Mouse (Mus musculus) gonadal fat pad, adult 2 months (tissue): ENCODE results near the gene Nxnl1. TPM values are rescaled to one million over a fixed set of nuclear protein-coding genes. Genes with fewer than 3 reads are reported as not detected.

Experiments
- DNase-seq: peaks from one replicate; pipeline ENCODE4 v3.0.0-alpha.2; 2012; ENCODE audit warnings: low read depth
- polyA plus RNA-seq: library from polyadenylated mRNA; depleted of rRNA; stranded (reverse); fragments of >200 nt; gene quantifications from 2 replicates; pipeline ENCODE4 v1.2.3, GENCODE M21; 2012

Nxnl1 gene
- polyA plus RNA-seq, 1 experiment: 0.53 TPM

GRCm38 (mm10) chr8:71580201-71580600 lies 13.8 kb upstream of the Nxnl1 start:
- DNase-seq: no peak

- DNase-seq: no peak
These were observed 13.1 kb upstream of the Nxnl1 start for GRCm38 (mm10) chr8:71579476-71579875.

GRCm38 (mm10) chr8:71579009-71579408 lies 12.6 kb upstream of the Nxnl1 start:
- no peak for DNase-seq

GRCm38 (mm10) chr8:71577856-71578387 lies 11.5 kb upstream of the Nxnl1 start:
- DNase-seq: no peak

GRCm38 (mm10) chr8:71575020-71575419 lies 8.6 kb upstream of the Nxnl1 start:
- no peak for DNase-seq

GRCm38 (mm10) chr8:71574426-71574825 lies 8.0 kb upstream of the Nxnl1 start:
- DNase-seq: no peak

DNA sequence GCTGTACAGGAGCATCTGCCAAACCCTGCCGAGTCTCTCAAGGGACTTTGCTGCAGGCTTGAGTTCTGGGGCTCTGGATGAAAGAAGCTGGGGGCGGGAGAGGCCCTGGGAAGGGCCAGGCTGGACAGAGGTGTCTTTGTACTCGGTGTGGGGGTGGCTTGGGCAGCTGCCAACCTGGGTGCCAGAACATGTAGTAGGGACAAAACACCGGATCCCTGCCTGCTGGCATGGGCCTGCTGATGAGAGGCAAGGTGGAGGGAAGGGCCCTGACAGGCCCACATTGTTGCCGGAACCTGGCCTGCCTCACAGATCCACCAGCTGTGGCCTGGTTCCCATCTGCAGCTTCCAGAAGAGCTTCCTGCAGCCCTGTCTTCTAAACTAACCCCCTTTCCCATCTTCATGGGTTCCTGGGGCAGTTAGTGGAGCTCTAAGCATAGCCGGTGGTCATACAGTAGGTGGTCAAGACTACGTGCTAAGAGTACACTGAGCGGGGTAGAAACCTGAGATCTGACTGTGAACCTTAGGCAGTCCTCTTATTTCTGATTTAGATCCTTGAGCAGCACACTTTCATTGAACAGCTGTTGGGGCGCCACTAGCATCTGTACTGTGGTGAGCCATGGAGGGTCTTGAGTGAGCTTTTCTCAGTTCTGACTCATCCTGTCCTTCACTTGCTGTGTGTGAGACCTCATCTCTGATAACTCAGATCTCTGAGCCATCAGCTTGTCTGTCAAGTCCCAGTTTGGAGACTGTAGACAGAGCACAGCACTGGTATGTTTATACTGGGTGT lies 6.6 kb upstream of the Nxnl1 start:
- peak; percentile 75 for DNase-seq

DNA sequence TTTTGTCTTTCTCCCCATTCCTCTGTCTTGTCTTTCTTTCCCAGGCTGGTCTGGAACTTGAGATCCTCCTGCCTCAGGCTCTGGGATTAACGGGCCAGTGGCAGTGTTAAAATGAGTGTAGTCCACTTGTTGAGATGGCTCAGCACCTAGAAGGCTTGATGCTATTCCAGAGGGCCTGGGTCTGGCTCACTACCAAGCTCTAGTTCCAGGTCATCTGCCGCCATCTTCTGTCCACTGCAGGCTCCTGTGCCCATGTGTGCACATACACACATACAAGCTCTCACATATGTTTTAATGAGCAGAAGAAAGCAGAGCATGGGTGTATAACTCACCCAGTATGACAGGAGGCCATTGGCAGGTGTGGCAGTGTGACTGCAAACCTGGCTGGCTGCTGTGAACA lies 5.7 kb upstream of the Nxnl1 start:
- no peak for DNase-seq

DNA sequence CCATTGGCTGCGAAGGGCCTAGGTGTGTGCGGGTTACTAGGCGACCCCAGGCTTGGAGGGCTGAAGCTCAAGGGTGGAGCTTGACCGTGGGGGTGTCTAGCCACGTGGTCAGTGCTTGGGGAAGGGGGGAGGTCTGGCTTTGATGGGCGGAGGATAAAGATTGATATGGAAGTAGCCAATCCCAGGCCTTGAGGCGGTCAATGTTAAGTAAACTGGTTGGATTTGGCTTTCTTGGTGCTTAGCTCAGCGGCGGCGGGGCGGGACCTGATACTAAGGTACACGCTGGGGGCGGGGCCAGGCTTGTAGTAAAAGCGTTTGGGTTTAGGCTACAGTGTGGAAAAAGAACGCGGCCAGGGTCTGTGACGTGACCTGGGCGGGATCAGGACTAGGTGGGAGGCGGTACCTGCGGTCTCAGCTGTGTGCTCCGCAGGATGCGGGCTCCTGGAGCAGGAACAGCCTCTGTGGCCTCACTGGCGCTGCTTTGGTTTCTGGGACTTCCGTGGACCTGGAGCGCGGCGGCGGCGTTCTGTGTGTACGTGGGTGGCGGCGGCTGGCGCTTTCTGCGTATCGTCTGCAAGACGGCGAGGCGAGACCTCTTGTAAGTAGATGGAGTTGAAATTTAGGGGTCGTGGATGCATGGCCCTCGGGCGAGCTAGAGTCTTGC lies 4.0 kb upstream of the Nxnl1 start:
- peak; percentile 82 for DNase-seq

DNA sequence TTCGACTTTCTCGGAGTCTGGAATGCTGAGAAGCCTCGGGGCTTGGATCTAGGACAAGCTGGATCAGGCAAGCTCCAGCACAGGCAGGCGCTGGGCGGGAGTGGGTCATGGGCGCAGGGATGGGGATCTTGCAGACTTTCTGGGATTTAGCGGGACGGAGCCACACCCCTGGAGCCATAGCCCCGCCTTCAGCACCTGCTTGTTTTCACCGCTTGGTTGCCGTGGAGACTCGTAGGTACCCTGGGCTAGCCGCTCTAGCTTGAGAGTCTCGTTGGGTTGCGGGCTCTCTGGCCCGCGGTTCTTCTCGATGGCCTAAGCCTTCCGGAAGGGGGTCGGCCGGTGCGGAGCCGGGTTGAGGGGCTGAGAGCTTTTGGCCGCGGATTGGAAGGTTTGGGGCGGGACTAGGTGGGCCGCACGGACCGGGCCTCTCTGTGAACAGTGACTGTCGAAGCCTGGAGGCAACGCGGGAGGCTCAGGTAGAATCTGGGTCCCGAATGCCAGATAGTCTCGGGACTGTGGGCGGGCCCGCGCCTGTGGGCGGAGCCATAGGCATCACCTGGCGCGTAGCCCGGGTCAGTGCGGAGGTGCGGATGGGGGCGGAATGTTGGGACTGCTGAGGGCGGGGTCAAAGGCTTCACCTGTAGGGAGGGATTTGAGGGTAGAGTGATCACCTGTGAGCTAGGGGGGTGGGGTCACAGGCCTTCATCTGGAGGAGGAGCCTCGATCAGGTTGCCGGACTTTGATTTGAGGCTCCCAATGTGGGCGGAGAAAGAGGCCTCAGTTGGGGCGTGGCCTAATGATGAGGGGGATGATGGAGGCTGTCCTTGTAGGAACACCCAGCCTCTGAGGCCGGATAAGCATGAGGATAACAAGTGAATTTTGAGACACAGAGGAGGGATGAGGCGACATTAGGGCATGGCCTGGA lies 3.2 kb upstream of the Nxnl1 start:
- DNase-seq: peak; percentile 92

DNA sequence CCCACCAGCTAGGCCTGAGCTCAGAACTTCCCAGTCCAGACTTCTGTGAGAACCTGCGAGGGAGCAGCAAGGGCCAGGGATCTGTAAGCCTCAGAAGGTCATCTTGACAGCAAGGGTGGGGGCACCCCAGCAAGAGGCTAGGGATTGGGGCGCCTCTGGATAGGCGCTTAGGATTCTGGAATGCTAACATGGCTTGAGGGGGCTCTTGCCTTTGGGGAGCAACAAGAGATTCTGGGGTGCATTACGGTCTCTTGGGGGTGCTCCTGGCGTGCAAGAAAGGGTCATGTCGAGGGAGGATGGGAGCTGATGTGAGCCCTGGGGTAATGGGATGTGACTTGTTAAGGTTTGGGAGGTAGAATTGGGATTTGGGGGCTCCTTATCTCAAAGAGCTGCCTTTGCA lies 2.5 kb upstream of the Nxnl1 start:
- no peak for DNase-seq

DNA sequence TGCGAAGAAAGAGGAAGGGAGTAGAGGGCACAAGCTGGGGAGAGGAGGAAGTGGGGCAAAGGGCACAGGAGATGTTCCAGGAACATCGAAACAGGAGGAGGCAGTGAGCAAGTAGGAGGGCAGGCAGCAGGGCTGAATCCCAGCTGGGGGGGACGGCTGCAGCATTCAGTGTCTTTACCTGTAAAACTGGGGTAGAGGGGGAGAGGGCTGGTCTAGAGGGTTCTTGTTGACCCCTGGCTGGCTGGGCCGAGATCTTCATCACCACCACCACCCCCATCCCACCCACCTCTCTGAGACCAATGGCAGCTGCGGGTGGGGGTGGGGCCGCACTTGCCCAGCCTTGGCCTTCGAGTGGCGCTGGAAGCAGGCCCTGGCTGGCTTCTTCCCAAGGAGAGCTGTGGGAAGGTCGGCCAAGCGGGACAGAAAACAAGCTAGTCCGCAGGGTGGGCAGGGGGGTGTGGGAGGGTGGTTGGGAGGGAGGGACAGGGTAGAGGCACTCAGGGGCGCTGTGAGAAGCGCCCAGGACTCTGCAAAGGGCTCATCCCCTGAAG lies 2.1 kb upstream of the Nxnl1 start, which contains the start of gene Slc27a1:
Gene Slc27a1, plus strand, starts transcription at position 496 of the 551 bp plus-strand sequence.
- no peak for DNase-seq

DNA sequence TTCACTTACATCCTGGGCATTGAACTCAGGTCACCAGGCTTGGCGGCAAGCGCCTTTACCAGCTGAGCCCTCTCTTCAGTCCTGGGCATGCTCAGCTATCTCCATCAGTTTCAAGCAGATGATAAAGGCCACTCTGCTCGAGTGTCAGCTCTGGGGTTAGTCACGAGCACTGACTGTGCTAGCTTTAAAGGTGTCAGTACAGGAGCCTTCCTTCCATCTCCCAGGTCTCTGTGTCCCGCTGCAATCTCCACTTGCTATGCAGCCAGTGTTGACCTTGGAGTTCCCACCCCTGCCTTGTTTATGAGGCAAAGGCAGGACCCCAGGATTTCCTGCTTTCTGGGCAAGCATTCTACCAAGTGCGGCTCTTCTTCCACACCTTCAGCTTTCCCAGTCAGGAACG lies 1.2 kb upstream of the Nxnl1 start:
- DNase-seq: no peak

GRCm38 (mm10) chr8:71563992-71564391 lies 2.4 kb downstream of the Nxnl1 start:
- no peak for DNase-seq

GRCm38 (mm10) chr8:71562751-71563150 lies 3.6 kb downstream of the Nxnl1 start:
- no peak for DNase-seq

DNA sequence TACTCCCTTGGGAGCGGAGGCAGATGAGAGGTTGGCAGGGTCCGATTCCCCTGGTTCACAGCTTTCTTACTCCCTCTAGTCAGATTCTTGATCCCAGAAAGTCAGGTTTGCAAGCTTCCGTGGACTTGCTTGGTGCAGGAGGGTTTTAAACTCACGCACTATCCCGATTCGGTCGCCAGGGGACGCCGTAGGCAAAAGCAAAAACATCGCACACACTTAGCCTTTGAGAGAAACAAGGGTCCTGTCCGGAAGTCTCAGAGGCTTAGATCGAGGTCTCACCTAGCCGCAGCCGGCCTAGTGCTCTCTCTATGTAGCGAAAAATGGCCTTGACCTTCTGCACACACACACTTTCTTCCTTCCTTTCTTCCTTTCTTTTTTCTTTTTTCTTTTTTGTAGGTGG lies 5.0 kb downstream of the Nxnl1 start:
- DNase-seq: no peak

- DNase-seq: no peak
These were observed 5.6 kb downstream of the Nxnl1 start for GRCm38 (mm10) chr8:71560765-71561164.

GRCm38 (mm10) chr8:71560071-71560470 lies 6.3 kb downstream of the Nxnl1 start:
- no peak for DNase-seq

DNA sequence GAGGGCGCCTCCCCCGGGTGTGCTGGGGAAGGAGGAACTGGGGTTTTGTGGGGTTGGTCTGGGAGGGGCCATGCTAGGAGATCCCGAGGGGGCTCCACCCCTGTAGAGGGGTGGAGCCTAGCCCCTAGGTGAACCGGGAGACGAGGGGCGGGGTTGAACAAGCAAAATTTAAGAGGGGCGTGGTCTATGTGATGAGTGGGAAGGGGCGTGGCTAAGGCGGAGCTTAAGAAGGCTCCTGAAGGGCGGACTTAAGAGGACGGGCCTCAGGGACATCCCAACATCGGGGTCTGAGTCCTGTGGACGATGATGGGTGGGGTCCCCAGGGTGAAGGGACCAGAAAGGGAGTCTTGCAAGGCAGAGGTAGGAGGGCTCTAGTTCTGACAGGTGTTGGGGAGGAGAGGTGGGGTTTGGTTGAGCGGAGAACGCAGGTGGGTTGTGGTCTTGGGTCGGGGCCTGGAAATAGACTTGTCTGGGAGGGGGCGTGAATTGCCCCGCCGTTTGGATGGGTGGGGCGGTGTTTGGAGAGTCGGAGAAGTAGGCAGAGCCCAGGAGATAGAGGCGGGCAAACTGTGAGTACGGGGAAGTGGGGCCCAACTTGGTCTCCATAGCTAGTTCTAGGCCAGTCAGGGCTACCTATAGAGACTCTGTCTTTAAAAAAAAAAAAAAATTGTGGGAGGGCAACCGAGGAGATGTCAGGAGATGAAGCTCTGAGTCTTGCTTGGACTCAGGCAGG lies 7.3 kb downstream of the Nxnl1 start:
- DNase-seq: no peak

GRCm38 (mm10) chr8:71558071-71558957 lies 8.1 kb downstream of the Nxnl1 start, which contains the start of gene Tmem221:
Gene Tmem221, minus strand, starts transcription at chr8:71558871.
- DNase-seq: no peak
